Mouse (Mus musculus) adrenal gland, postnatal 14 days (tissue): ENCODE results near the gene Myo5c. TPM values are rescaled to one million over a fixed set of nuclear protein-coding genes. Genes with fewer than 3 reads are reported as not detected.

Experiments
- DNase-seq: peaks from one replicate; pipeline ENCODE4 v3.0.0; 2021; ENCODE audit warnings: mixed read lengths
- long read RNA-seq, 2 experiments: library from polyadenylated mRNA; stranded (forward); transcript quantifications; one replicate each; pipeline ENCODE4 v2.0.0; 2021
- total RNA-seq: library from RNA; stranded (reverse); gene quantifications from 2 replicates; pipeline ENCODE4 v1.2.3, GENCODE M21; 2021

Myo5c gene
- 7.0 and 7.3 TPM in 2 replicates for total RNA-seq
- long read RNA-seq, experiment 1 = 0 reads
- long read RNA-seq, experiment 2, full-length matches to known transcripts = 1 of 1 reads
- long read RNA-seq, experiment 2, partial matches to known transcripts = 0 of 1 reads
- long read RNA-seq, experiment 2, other reads (novel, unspliced or antisense) = 0 of 1 reads

DNA sequence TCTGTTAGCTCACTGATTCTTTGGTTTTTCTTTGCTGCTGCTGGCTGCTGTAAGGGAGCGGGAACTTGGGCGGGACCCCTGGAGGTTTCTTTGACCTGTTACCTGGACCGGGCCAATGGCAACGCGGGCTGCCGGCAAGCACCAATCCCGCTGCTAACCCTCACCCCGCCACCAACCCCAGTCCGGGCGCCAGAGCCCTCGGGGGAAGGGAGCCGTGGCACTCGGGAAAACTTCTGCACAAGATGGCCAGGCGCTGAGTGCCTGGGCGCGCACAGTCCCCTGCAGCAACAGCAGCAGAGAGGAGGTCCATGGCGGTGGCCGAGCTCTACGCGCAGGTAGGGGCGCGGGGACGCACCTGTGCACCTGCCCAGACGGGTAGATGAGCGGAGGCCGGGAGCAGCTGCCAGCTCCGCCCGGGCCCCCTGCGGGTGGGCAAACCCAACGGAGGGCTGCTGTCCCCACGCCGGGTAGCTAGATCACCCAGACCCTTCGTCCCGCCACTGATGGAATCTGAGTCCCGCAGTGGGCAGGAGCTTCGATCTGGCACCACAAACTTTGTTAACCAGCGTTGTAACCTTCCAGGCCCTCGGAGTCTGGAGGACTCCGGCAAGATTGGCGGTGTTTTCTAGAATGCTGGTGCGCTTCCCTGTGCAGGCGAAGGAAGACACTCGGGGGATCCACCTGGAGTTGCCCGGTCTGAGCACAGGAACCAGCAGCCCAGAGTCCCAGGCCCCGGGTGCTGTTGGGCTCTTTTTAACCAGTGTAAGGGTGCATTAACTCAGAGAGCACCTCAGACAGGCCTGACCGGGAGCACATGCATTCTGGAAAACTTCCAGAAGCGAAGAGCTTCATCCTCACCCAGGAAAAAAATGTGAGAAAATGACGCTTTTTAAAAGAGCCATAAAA lies at the start of gene Myo5c:
Gene Myo5c, plus strand, starts transcription at position 180 of the 906 bp plus-strand sequence.
- DNase-seq = peak; percentile 86

DNA sequence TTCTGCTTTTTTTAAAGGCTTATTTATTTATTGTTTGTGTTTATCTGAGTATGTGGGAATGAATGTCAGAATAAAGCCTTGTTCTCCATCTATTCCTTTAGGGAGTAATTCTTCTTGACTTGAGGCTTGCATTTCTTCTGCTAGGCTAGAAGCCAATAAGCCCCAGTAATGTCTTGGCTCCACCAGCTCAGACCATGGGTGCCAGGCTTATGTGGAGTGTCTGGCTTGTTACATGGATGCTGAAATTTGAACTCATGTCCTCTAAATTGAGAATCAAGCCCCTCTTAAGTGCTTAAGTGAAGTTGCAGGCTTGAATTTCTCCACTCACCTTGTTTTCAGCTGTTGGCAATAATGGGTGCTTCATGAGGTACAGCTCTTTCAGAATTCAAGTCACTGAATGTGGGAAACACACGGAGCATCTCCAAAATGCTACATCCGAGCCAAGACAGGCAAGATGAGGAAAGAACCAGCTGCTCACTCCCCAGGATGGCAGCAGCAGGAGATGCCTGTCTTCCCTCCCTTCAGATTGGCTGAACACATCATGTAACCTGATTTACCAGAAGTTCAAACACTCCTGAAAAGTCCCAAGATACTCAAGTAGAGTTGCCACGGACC lies 44.1 kb upstream of the Myo5c start:
- DNase-seq = no peak

DNA sequence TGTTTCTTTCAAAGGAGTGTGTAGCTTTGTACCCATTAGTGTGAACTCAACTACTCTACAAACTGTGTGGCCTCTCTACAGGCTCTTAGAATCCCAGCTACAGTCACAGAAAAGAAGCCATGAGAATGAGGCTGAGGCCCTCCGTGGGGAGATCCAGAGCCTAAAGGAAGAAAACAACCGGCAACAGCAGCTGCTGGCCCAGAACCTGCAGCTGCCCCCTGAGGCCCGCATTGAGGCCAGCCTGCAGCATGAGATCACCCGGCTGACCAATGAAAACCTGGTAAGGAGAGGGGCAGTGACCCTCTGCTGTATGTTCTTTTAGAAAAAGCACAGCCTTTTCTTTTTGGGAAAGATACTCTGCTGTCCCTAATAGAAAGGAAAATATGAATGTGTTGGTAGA lies 38.0 kb upstream of the Myo5c start:
- no peak for DNase-seq

DNA sequence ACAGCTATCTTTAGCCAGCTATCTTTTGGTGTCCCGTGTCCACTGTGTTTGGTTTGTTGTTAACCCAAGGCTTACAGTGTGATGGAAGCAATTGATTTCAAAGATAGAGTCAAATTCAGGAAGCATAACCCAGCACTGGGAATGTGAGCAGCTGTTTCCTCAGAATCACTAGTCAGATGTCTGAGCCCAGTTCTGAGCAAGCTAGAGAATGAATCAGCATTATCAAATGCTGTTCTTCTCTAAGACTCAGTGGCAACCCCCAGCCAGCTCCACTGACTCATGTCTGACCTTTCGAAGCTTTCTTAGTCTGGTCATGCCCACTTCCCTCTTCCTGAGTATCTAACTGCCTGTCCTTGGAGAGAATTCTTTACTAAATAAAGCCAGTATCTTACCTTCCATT lies 35.5 kb upstream of the Myo5c start:
- peak; percentile 75 for DNase-seq

DNA sequence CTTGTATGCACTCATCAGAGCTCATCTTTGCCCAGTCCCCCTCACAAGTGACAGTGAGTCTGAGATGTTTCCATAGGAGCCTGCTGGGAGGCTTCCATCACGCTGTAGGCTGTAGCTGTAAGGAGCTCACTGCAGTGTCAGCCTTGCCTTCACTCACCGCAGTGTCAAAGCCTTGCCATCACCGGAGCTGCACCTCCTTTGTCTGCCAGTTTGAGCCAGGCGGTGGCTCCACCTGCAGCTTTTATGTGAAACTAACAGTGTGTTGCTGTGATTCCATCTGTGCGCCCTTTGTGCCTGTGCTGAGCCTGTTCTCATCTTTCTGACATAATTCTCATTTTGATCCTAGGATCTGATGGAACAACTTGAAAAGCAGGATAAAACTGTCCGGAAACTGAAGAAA lies 34.5 kb upstream of the Myo5c start:
- DNase-seq = peak; percentile 64

DNA sequence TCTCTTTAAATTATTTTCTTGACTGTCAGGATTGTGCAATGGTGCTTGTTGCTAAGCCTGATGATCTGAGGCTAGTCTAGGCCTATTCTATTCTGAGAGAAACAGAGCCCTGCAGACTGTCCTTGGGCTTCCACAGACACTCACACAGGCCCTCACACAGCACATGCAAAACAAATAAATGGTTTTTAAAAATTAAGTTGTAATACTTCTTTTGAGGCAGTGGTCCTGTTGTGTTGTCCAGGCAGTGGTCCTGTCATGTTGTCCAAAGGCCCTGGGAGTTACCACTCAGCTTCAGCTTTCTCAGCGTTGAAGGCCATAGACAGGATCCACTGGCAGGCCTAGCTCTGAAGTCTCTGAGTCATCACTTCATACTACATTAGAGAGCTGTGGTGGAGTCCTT lies 30.3 kb upstream of the Myo5c start:
- no peak for DNase-seq

DNA sequence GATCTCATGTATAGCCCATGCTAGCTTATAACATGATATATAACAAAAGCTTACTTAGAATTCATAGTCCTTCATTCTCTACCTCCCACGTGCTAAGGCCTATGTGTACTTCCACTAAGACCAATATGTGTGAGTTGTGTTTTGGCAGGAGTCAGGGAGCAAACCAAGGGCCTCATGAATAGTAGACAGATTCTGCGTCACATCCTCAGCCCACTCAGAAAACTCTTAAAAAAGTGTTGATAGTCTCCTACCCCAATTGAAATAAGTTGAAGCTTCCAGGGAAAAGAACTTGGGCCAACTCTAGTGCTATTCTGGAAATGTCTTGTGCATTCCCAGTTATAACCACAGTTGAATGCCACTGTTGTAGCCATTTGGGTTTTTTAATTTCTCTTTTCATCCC lies 29.8 kb upstream of the Myo5c start:
- DNase-seq = no peak

DNA sequence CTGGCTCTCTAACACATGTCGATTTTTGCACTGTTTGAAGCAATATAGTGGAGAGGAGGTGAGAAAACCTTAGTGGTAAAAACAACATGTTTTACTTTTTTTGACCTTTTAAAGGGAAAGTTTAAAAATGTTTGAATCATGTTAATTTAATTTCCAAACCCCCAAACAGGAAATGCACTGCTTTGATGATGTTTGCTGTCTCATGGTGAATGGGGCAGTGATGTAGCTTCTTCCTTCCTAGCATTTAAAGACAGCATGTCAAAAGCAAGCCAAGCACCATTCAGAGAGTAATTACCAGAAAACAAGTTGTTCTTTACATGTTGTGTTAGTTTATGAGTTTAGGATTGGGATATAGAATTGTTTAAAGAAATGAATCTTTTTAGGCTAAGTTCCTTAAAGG lies 22.6 kb upstream of the Myo5c start:
- no peak for DNase-seq

DNA sequence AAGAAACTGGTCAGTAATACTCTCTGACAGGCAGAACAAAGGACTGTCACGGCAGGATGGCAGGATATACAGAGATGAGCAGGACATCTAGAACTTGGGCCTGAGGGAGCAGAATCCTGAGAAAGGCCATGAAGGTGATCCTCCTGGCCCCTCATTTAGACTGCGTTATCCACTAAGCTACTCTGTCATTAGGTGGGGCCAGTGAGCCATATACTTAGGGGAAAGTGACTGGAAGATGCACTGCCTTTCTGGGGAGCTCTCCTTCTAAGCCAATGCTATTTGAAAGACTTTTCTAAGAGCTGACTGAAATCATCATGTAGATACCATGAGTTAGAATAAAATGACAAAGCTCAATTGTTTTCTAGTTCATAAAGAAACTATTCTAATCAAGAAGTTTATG lies 21.6 kb upstream of the Myo5c start:
- no peak for DNase-seq

DNA sequence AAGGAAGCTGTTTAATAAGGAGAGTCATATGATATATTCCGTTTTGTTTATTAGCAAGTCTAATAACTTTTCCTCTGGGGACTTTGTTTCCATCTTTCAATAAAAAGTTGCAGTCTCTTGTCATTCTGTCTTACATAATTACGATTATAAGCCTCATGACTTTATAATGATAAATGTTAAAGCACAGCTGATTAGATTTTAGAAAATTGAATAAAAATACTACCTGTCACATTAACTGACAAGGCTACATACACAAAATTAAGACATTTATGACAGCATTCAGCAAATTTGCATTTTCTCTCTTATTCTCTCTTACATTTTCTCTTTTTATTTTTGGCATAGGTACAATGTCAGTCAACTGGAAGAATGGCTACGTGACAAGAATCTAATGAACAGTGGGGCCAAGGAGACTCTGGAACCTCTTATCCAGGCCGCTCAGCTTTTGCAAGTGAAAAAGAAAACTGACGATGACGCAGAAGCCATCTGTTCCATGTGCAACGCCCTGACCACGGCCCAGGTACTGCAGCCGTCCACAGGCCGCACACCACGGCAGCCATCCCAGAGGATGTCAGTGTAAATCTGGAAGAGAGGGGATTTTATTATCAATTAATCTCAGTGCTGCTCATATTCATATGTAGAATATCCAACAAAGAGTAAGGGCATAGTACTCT lies 16.9 kb upstream of the Myo5c start:
- DNase-seq = no peak

DNA sequence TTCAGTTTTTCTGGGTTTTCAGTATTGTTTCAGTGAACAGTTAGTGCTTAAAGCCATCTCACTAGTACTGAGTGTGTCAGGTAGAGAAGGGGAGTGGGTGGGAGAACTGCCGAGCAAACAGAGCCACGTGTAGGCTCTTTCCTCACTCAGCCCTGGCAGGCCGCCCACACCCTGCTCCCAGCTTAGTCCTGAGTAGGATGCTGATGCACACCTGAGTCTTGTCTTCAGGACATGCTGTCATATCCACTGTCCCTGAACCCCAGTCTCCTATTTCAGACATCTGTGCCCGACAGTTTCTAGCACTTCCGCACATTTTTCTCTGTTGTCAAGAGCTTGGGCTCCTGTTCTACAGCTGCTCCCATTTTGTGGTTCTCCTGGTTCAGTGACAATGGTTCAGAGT lies 11.9 kb upstream of the Myo5c start:
- no peak for DNase-seq

DNA sequence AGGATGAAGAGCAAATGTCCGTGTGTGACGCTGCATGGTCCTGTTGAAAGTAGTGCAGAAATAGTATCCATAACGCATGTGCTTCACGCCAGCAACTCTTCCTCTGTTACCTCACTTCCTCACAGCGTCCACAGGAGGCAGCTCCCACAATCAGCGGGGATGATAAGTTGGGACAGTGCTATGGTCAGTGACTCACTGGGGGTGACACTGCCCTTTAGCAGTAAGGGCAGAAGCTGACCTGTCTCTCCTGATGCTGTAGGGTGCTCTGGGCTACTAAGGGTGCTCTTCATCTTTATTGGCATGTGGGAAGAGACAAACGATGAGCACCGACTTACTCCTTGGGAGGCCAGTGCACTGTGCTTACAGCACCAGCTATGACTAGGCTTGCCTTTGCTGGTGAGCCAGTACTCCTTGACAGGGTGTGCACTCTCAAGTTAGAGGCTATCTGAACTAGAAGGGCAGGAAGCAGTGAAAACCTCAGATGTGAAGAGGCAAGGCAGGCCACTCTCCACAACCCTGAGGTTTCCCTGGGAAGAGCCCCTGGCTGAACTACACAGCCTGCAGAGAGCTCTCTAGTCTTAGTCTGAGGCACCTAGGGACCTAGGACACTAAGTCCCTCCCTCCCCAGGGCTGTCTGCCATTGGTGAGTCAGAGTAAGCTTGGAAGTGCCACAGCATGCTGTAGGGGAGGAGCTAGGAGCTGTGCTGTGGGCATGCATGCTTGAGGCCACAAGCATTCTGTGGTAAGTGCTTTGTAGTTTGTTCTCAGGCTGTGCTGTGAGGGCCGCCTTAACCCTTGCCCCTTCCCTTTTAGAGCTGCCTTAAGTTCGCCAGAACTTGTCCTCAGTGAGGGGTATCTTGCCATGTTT lies 10.2 kb upstream of the Myo5c start:
- DNase-seq = peak; percentile 76

DNA sequence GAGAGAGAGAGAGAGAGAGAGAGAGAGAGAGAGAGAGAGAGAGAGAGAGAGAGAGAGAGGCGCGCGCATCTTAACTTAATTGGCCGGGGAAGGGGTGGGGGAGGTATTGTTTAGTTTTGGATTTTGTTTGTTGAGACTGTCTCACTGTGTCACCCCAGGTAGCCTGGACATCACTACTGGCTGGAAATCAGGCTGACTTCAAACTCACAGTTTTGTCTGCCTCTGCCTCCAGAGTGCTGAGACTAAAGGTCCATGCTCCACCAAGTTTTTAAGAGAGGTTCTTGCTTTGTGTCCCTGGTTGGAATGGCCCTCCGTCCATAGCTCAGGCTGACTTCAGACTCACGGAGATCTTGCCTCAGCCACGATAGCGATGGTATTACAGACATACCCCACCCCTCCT lies 1.0 kb downstream of the Myo5c start:
- DNase-seq = no peak

DNA sequence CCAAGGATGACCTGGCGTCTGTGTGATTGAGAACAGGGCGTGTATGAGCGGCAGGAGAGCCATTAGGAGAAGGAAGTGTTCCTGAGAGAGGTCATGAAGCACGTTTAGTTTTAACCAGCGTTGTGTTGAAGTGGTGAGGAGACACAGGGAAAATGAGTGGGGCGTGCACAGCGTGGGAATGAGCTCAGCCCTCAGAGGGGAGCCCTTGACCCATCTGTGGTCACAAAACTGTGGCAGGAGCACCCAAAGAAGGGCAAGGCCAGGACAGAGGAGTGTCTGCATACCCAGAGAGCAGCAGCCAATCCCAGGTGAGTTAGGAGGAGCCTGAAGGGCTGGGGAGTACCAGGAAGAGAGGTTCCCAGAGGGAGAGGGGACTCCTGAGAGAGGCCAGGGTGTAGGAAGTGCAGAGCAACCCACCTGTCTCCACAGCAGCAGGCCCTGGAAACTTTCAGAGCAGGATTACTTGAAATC lies 2.5 kb downstream of the Myo5c start:
- DNase-seq = peak; percentile 20

DNA sequence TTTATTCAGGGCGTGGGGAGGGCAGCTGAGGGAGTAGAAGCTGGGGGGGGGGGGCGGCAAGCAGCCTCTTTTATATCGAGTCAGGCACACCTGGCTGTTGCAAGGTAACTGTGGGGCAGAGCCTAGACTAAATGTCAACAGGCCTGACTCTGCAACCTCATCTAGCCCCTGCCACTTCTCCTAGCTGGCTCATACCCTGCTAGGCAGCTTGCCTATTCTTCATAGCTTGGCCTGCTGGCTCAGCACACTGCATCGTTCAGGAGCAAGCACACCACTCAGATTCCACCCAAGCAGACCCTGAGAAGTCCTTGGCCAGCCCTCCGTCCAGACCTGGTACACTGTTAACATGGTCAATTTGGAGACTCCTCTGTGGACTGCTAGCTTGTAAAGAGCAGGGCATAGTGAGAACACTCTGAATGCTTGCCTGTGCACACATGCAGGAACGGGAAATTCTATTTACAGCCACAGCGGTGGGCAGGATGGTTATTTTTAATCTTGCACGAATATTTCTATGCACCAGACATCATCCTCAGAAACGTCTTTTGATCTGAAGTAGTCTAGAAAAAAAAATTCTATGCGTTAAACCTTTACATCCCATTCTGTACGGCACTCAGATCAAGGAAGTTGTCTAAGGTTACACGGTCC lies 3.3 kb downstream of the Myo5c start:
- DNase-seq = peak; percentile 14

DNA sequence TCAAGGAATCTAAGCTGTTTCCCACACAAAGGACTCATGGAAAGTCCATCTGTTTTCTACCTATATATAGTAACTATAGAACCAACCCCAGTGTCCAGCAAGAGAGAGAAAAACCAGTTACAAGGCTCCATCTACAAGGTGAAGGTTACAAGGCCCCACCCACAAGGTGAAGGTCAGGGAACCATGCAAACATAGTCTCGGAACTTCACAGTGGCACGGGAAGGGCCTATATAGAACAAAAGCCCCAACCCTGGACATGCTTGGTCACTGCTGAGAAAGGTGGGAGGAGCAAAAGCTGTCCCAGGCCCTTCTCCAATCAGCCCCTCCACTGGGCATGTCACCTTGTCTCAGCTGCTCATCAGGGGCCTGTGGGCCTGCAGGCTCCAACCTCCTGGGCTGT lies 3.9 kb downstream of the Myo5c start:
- no peak for DNase-seq

DNA sequence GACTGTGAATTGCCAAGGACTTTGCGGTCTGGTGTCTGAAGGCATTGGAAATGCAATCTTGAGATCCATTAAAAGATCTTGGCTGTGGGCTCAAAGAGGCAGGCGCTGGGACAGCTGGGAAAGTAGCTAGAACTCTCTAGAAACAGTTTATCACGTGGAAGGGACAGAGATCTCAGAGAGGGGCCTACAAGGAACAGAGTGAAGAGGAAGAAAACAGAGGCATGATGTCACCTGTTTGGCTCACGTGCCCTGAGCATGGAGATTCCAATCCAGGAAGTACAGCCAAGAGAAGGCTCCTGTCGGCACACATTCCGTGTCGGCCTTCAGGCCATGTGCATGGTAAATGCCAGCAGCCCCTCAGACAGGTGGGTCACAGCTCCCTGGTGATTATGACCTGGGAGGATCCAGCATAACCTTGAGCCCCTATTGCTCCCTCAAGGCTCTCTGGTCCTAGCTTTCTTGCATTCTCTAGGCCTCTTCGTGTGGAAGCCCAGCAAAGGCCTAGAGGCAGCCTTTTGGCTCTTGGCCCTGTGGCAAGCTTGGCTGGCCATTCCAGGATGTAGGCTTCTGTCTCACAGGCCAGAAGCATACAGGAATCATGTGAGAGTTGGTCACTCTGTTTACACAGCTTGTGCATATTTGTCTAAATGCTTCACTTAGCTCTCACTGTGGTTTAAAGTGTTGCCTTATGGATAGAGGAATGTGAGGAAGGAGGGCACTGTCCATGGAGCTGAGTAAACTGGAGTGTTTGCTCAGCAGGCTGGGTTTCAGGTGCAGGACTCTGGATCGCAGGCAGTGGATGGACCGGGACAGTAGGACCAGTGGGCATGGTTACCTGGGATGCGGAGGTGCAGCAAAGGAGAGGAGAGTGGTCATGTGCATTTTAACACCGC lies 4.8 kb downstream of the Myo5c start:
- DNase-seq = peak; percentile 22

DNA sequence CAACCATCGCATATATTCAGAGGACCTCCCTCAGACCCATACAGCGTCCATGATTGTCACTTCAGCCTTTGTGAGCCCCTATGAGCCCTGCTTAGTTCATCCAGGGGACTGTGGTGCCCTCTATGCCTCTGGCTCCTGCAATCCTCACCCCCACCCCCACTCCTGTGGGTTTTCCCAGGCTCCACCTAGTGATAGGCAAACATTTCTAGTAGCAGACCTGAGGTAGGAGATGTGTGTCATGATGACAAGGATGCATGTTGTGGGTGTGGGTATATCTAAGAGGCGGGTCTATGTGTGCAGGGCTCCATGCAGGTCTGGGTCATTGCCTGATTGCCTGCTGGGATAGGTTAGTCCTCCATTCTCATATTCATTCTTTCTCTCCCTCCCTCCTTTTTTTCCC lies 6.4 kb downstream of the Myo5c start:
- DNase-seq = no peak

DNA sequence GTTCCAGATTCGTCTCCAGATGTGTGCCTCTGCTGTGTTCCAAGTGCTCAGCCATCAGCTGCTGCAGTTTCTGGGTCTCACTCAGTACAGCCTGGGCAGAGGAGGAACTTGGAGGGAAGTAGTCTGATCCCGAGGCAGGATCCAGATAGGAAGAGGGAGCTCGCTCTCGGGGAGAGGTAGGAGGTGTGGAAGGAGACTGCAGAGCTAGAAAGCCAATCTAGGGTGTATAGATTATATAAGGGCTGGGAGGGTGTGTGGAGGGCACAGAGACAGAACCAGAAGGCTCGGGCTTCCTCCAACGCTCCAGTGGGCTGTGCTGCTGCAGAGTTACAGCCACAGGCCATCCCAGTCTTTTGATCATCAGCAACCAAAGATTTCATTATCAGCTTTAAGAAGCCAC lies 11.2 kb downstream of the Myo5c start:
- DNase-seq = no peak

DNA sequence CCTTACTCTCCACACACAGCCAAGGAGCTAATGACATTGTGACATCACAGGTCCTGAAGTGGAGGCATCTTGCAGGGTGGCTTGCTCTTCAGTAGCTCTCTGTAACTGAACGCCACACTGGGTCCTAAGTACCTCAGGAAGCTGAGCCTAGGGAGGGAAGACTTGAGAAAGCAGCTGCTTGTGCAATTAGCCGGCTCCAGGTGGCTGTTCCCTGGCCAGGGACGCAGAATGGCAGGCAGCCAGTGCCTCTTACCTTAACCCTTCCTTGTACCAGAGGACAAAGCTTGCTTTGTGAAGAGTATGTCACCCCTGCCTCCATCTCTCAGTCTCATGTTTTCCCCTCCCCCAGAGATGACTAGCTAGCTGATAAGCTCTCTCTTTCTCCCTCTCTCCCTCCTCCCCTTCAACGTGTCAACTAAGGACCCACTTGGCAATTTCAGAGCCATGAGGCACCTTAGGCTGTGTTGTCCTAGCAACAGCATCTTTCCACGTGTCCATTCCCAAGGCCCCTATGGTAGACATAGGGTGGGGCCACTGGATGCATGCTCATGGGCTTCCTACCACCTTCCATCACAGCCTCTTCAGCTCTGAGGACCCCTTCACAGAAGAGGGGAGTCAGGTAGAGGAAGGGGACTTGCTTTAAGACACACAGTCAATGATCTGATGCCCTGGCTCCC lies 12.0 kb downstream of the Myo5c start:
- DNase-seq = peak; percentile 24
